Mouse (Mus musculus): ENCODE results near the gene Rap2c. TPM values are rescaled to one million over a fixed set of nuclear protein-coding genes. Genes with fewer than 3 reads are reported as not detected.

The Rap2c gene
- polyA plus RNA-seq (2014; fragmentation: Nextera tagmentation; extraction: Ambion mirVana): 45.8 and 47.7 TPM in 2 replicates

GRCm38 (mm10) chrX:51017851-51018785, at the start of gene Rap2c:
Gene Rap2c (minus strand): TSS chrX:51018018.
- peak; percentile 80 for ATAC-seq (ENCODE audit: insufficient number of reproducible peaks, low FRiP score, low TSS enrichment, low read depth)
- H3K4me3 ChIP-seq (ENCODE audit: low read depth, low read length): peak within 1 kb of the TSS; percentile 49
- WGBS: 22% methylated on average over 15 of the region's 92 CpGs
- H3K4me1 ChIP-seq (ENCODE audit: control insufficient read depth, insufficient read depth, low read length): no peaks in the 10 kb centered on the region
- no peaks in the 10 kb centered on the region for H3K9me3 ChIP-seq (ENCODE audit: control insufficient read depth, low read length)
- no peaks in the 10 kb centered on the region for H3K27me3 ChIP-seq (ENCODE audit: control insufficient read depth, insufficient read depth, low read length)
- DNase-seq (ENCODE audit: low spot score): peak; percentile 76
- peak within 1 kb of the TSS; percentile 87 for H3K9ac ChIP-seq (ENCODE audit: low read length)
- no peaks in the 10 kb centered on the region for H3K36me3 ChIP-seq (ENCODE audit: control insufficient read depth, insufficient read depth, low read length)
- H3K4me2 ChIP-seq (ENCODE audit: low read depth, severe bottlenecking): peak within 1 kb of the TSS; percentile 49
- peak within 1 kb of the TSS; percentile 95 for H3K27ac ChIP-seq (replicated peaks; ENCODE audit: low read depth, low read length)

GRCm38 (mm10) chrX:51066539-51067286, 48.9 kb upstream of the Rap2c start:
- H3K9me3 ChIP-seq (ENCODE audit: control insufficient read depth, low read length): no peaks in the 10 kb centered on the region
- H3K9ac ChIP-seq (ENCODE audit: low read length): no peak overlapping the region
- DNase-seq (ENCODE audit: low spot score) (no peak), ATAC-seq (ENCODE audit: insufficient number of reproducible peaks, low FRiP score, low TSS enrichment, low read depth) (no peak)
- H3K27me3 ChIP-seq (ENCODE audit: control insufficient read depth, insufficient read depth, low read length): no peaks in the 10 kb centered on the region
- H3K4me1 ChIP-seq (ENCODE audit: control insufficient read depth, insufficient read depth, low read length): no peaks in the 10 kb centered on the region
- H3K4me3 ChIP-seq (ENCODE audit: low read depth, low read length): no peak overlapping the region
- H3K27ac ChIP-seq (replicated peaks; ENCODE audit: low read depth, low read length): no peak overlapping the region
- H3K4me2 ChIP-seq (ENCODE audit: low read depth, severe bottlenecking): no peak overlapping the region
- 83% methylated on average over 11 of the region's 11 CpGs for WGBS
- no peaks in the 10 kb centered on the region for H3K36me3 ChIP-seq (ENCODE audit: control insufficient read depth, insufficient read depth, low read length)

DNA sequence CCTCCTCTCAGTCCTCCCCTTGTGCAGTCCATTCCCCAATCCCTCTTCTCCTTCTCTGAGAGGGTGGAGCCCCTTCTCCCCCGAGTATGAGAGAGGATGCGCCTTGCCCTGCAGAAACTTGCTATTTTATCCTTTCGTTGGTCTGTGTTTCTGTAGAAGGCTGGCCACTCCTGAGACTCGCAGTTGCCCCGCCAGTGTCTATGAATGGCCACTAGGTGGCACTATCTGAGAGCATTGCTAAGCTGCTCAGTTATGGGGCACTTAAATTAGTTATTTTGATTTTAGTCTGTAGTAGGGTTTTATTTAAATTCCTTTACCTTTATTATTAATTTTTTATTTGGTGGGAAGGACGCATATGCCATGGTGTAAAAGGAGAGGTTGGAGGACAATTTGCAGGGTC, 48.0 kb upstream of the Rap2c start:
- no peaks in the 10 kb centered on the region for H3K36me3 ChIP-seq (ENCODE audit: control insufficient read depth, insufficient read depth, low read length)
- H3K9me3 ChIP-seq (ENCODE audit: control insufficient read depth, low read length): no peaks in the 10 kb centered on the region
- no peak overlapping the region for H3K4me2 ChIP-seq (ENCODE audit: low read depth, severe bottlenecking)
- ATAC-seq (ENCODE audit: insufficient number of reproducible peaks, low FRiP score, low TSS enrichment, low read depth) (no peak), DNase-seq (ENCODE audit: low spot score) (peak; percentile 60)
- no peak overlapping the region for H3K27ac ChIP-seq (replicated peaks; ENCODE audit: low read depth, low read length)
- H3K4me1 ChIP-seq (ENCODE audit: control insufficient read depth, insufficient read depth, low read length): no peaks in the 10 kb centered on the region
- 18% methylated on average over 6 of the region's 6 CpGs for WGBS
- H3K9ac ChIP-seq (ENCODE audit: low read length): no peak overlapping the region
- H3K4me3 ChIP-seq (ENCODE audit: low read depth, low read length): no peak overlapping the region
- H3K27me3 ChIP-seq (ENCODE audit: control insufficient read depth, insufficient read depth, low read length): no peaks in the 10 kb centered on the region

DNA sequence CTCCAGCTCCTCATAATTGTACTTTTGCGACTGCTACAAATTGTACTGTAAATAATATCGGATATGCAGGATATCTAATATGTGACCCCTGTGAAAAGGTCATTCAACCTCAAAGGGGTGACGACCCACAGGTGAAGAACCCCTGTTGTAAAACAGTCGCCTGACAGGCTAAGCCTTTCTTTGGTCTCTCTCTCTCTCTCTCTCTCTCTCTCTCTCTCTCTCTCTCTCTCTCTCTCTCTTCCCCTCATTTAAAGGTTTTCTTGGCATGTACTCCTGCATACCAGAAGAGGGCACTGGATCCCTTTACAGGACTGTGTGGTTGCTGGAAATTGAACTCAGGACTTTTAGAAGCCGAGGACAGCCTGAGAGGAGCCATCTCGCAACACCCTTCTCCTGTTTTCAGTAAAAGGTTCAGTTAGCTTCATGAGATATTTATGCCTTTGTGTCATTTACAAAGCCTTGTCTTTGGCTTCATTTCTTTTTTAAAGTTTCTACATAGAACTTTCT, 47.4 kb upstream of the Rap2c start:
- no peaks in the 10 kb centered on the region for H3K36me3 ChIP-seq (ENCODE audit: control insufficient read depth, insufficient read depth, low read length)
- no peaks in the 10 kb centered on the region for H3K27me3 ChIP-seq (ENCODE audit: control insufficient read depth, insufficient read depth, low read length)
- 60% methylated on average over 6 of the region's 6 CpGs for WGBS
- ATAC-seq (ENCODE audit: insufficient number of reproducible peaks, low FRiP score, low TSS enrichment, low read depth) (no peak), DNase-seq (ENCODE audit: low spot score) (no peak)
- H3K4me3 ChIP-seq (ENCODE audit: low read depth, low read length): no peak overlapping the region
- H3K4me1 ChIP-seq (ENCODE audit: control insufficient read depth, insufficient read depth, low read length): no peaks in the 10 kb centered on the region
- H3K9me3 ChIP-seq (ENCODE audit: control insufficient read depth, low read length): no peaks in the 10 kb centered on the region
- no peak overlapping the region for H3K9ac ChIP-seq (ENCODE audit: low read length)
- no peak overlapping the region for H3K4me2 ChIP-seq (ENCODE audit: low read depth, severe bottlenecking)
- no peak overlapping the region for H3K27ac ChIP-seq (replicated peaks; ENCODE audit: low read depth, low read length)

- ATAC-seq (ENCODE audit: insufficient number of reproducible peaks, low FRiP score, low TSS enrichment, low read depth): no peak
- no peak for DNase-seq (ENCODE audit: low spot score)
- WGBS: 69% methylated on average over 4 of the region's 4 CpGs
Measured at GRCm38 (mm10) chrX:51060220-51060619, 42.4 kb upstream of the Rap2c start.

DNA sequence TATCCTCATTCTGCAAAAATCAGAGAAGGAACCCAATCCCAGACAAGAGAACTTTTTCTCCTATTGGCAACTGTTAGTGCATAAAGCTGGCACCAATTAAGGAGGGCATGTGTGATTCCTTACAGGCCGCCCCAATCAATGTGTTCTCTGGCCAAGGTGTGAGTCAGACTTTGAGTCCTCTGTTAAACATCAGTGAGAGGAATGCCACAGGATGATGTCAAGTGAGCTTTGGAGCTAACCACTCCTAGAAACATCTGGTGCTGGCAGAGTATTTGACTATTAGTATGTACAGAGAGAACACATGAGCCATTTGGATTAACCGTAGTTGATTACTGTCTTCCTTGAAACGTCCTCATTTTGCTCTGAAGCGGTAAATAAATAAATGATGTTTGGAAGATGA, 40.9 kb upstream of the Rap2c start:
- no peak overlapping the region for H3K4me3 ChIP-seq (ENCODE audit: low read depth, low read length)
- 78% methylated on average over 4 of the region's 4 CpGs for WGBS

More at GRCm38 (mm10) chrX:51060220-51060619, 42.4 kb upstream of the Rap2c start:
- Histone ChIP-seq H3K27ac (replicated peaks; ENCODE audit: low read depth, low read length) (no peak overlapping the region), H3K4me1 (ENCODE audit: control insufficient read depth, insufficient read depth, low read length) (no peaks in the 10 kb centered on the region), H3K9ac (ENCODE audit: low read length) (no peak overlapping the region), H3K4me2 (ENCODE audit: low read depth, severe bottlenecking) (no peak overlapping the region), H3K9me3 (ENCODE audit: control insufficient read depth, low read length) (no peaks in the 10 kb centered on the region), H3K36me3 (ENCODE audit: control insufficient read depth, insufficient read depth, low read length) (no peaks in the 10 kb centered on the region), H3K4me3 (ENCODE audit: low read depth, low read length) (no peak overlapping the region), H3K27me3 (ENCODE audit: control insufficient read depth, insufficient read depth, low read length) (no peaks in the 10 kb centered on the region)

DNA sequence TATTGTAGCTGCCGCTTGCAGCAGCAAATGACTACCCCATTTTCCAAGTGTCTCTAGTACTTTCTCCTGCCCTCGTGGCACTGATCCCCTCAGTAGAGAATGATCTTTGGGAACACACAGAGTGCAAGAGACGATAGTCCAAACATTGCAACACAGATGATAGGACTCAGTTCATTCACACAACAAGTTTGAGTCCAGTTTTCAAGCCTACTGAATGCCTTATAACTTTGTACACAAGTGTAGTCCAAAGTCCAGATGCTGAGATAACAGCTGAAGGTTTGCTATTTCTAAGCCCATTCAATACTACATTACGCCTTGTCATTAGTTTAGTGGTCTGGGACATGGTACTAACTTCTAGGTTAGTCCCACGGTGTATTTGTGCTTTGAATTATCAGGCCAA, 40.5 kb upstream of the Rap2c start:
- DNase-seq (ENCODE audit: low spot score) (no peak), ATAC-seq (ENCODE audit: insufficient number of reproducible peaks, low FRiP score, low TSS enrichment, low read depth) (no peak)
- Histone ChIP-seq H3K9me3 (ENCODE audit: control insufficient read depth, low read length) (no peaks in the 10 kb centered on the region), H3K4me1 (ENCODE audit: control insufficient read depth, insufficient read depth, low read length) (no peaks in the 10 kb centered on the region), H3K4me3 (ENCODE audit: low read depth, low read length) (no peak overlapping the region), H3K9ac (ENCODE audit: low read length) (no peak overlapping the region), H3K4me2 (ENCODE audit: low read depth, severe bottlenecking) (no peak overlapping the region), H3K36me3 (ENCODE audit: control insufficient read depth, insufficient read depth, low read length) (no peaks in the 10 kb centered on the region), H3K27me3 (ENCODE audit: control insufficient read depth, insufficient read depth, low read length) (no peaks in the 10 kb centered on the region), H3K27ac (replicated peaks; ENCODE audit: low read depth, low read length) (no peak overlapping the region)
- WGBS: 83% methylated on average over 5 of the region's 5 CpGs

More for the DNA sequence above, 40.9 kb upstream of the Rap2c start:
- Histone ChIP-seq H3K27me3 (ENCODE audit: control insufficient read depth, insufficient read depth, low read length) (no peaks in the 10 kb centered on the region), H3K4me2 (ENCODE audit: low read depth, severe bottlenecking) (no peak overlapping the region), H3K9ac (ENCODE audit: low read length) (no peak overlapping the region), H3K36me3 (ENCODE audit: control insufficient read depth, insufficient read depth, low read length) (no peaks in the 10 kb centered on the region), H3K4me1 (ENCODE audit: control insufficient read depth, insufficient read depth, low read length) (no peaks in the 10 kb centered on the region), H3K27ac (replicated peaks; ENCODE audit: low read depth, low read length) (no peak overlapping the region), H3K9me3 (ENCODE audit: control insufficient read depth, low read length) (no peaks in the 10 kb centered on the region)
- ATAC-seq (ENCODE audit: insufficient number of reproducible peaks, low FRiP score, low TSS enrichment, low read depth) (no peak), DNase-seq (ENCODE audit: low spot score) (no peak)

GRCm38 (mm10) chrX:51051680-51052461, 34.1 kb upstream of the Rap2c start:
- Histone ChIP-seq H3K27ac (replicated peaks; ENCODE audit: low read depth, low read length) (no peak overlapping the region), H3K4me1 (ENCODE audit: control insufficient read depth, insufficient read depth, low read length) (no peaks in the 10 kb centered on the region), H3K4me2 (ENCODE audit: low read depth, severe bottlenecking) (no peak overlapping the region), H3K4me3 (ENCODE audit: low read depth, low read length) (no peak overlapping the region), H3K27me3 (ENCODE audit: control insufficient read depth, insufficient read depth, low read length) (no peaks in the 10 kb centered on the region), H3K9me3 (ENCODE audit: control insufficient read depth, low read length) (no peaks in the 10 kb centered on the region), H3K9ac (ENCODE audit: low read length) (no peak overlapping the region), H3K36me3 (ENCODE audit: control insufficient read depth, insufficient read depth, low read length) (no peaks in the 10 kb centered on the region)
- no peak for ATAC-seq (ENCODE audit: insufficient number of reproducible peaks, low FRiP score, low TSS enrichment, low read depth)
- no peak for DNase-seq (ENCODE audit: low spot score)
- WGBS: 77% methylated on average over 3 of the region's 3 CpGs

Data from limb, embryonic 11.5 days (tissue).